Mouse (Mus musculus) MEL (cell line): ENCODE data around the gene Cenpi.

Experiments used
- BHLHE40 ChIP-seq: IDR thresholded peaks from 2 replicates; pipeline ENCODE4 v1.6.1; 2012; ENCODE audit warnings: low read depth, mild to moderate bottlenecking, inconsistent platforms, low read length, improper control_type of control experiment, borderline replicate concordance
- CTCF ChIP-seq, 3 experiments: IDR thresholded peaks in 2 of 3; conservative IDR thresholded peaks in 1 of 3; 2 replicates each; pipeline ENCODE4 v1.5.1; 2011 to 2012; ENCODE audit warnings: low read length in 3 of 3, low read depth in 2 of 3, mild to moderate bottlenecking in 2 of 3, improper control_type of control experiment in 1 of 3, inconsistent platforms in 1 of 3, mixed read lengths in 1 of 3, moderate library complexity in 1 of 3; ENCODE audit not compliant: control insufficient read depth in 1 of 3, insufficient read depth in 1 of 3, poor library complexity in 1 of 3, severe bottlenecking in 1 of 3
- EP300 ChIP-seq, 2 experiments: IDR thresholded peaks; 2 replicates each; pipeline ENCODE4 v1.6.1; 2011; ENCODE audit warnings: improper control_type of control experiment in 2 of 2, low read length in 2 of 2, low read depth in 1 of 2, mild to moderate bottlenecking in 1 of 2
- GABPA ChIP-seq: IDR thresholded peaks from 2 replicates; pipeline ENCODE4 v1.6.1; 2012; ENCODE audit warnings: low read depth, mild to moderate bottlenecking, inconsistent platforms, low read length, improper control_type of control experiment, moderate library complexity
- MAFK ChIP-seq: IDR thresholded peaks from 2 replicates; pipeline ENCODE4 v1.6.1; 2011; ENCODE audit warnings: low read depth, mild to moderate bottlenecking, low read length, improper control_type of control experiment, borderline replicate concordance
- MEF2A ChIP-seq: IDR thresholded peaks from 2 replicates; pipeline ENCODE4 v1.6.1; 2014; ENCODE audit warnings: low read depth, mild to moderate bottlenecking, inconsistent platforms, low read length, improper control_type of control experiment; ENCODE audit not compliant: poor library complexity, insufficient replicate concordance, severe bottlenecking; ENCODE audit errors: extremely low read depth
- POLR2A ChIP-seq, 2 experiments: IDR thresholded peaks; 2 replicates each; pipeline ENCODE4 v1.6.1; 2011 to 2012; ENCODE audit warnings: low read length in 2 of 2, mild to moderate bottlenecking in 2 of 2, control low read depth in 1 of 2, improper control_type of control experiment in 1 of 2, low read depth in 1 of 2, moderate library complexity in 1 of 2; ENCODE audit not compliant: control insufficient read depth in 1 of 2, insufficient read depth in 1 of 2, poor library complexity in 1 of 2
- POLR2AphosphoS2 ChIP-seq: IDR thresholded peaks from 2 replicates; pipeline ENCODE4 v1.6.1; 2011; ENCODE audit warnings: low read length, improper control_type of control experiment
- TCF12 ChIP-seq: IDR thresholded peaks from 2 replicates; pipeline ENCODE4 v1.6.1; 2014; ENCODE audit warnings: low read depth, mild to moderate bottlenecking, inconsistent platforms, low read length, improper control_type of control experiment, moderate library complexity
- UBTF ChIP-seq: IDR thresholded peaks from 2 replicates; pipeline ENCODE4 v1.6.1; 2012; ENCODE audit warnings: low read depth, mild to moderate bottlenecking, inconsistent platforms, low read length, improper control_type of control experiment, moderate library complexity, borderline replicate concordance; ENCODE audit not compliant: insufficient read depth
- USF1 ChIP-seq: IDR thresholded peaks from 2 replicates; pipeline ENCODE4 v1.6.1; 2014; ENCODE audit warnings: low read depth, mild to moderate bottlenecking, inconsistent platforms, low read length, improper control_type of control experiment, moderate library complexity
- ZC3H11A ChIP-seq: IDR thresholded peaks from 2 replicates; pipeline ENCODE4 v1.6.1; 2012; ENCODE audit warnings: low read depth, mild to moderate bottlenecking, inconsistent platforms, low read length, improper control_type of control experiment
- ZKSCAN1 ChIP-seq: IDR thresholded peaks from 2 replicates; pipeline ENCODE4 v1.6.1; 2012; ENCODE audit warnings: low read depth, mild to moderate bottlenecking, inconsistent platforms, low read length, improper control_type of control experiment, moderate library complexity

GRCm38 (mm10) chrX:134287305-134287704 lies 20.6 kb upstream of the Cenpi start:
- TF ChIP-seq EP300 (IDR thresholded peaks at IDR 0.05; ENCODE audit: low read depth in 1 of 2, low read length in 2 of 2) (peak; percentile 30 to 39; a peak in 1 of 4 replicates), CTCF (IDR thresholded peaks at IDR 0.05 in 2 of 3, conservative IDR thresholded peaks at IDR 0.05 in 1 of 3; ENCODE audit: control insufficient read depth in 1 of 3, insufficient read depth in 1 of 3, low read depth in 2 of 3, low read length in 3 of 3, poor library complexity in 1 of 3, severe bottlenecking in 1 of 3) (no peak), ZC3H11A (no peak), POLR2A (IDR thresholded peaks at IDR 0.05; ENCODE audit: control insufficient read depth in 1 of 2, insufficient read depth in 1 of 2, low read depth in 1 of 2, low read length in 2 of 2, poor library complexity in 1 of 2) (no peak), GABPA (no peak), BHLHE40 (no peak), MEF2A (no peak), UBTF (no peak), ZKSCAN1 (no peak), MAFK (no peak), TCF12 (0 out of 2 replicates have a peak, but pooled peaks have one; percentile 18), USF1 (no peak), POLR2AphosphoS2 (no peak)
